Mouse (Mus musculus) CH12.LX (cell line): Measurements from ENCODE around the gene Capsl. TPM values are rescaled to one million over a fixed set of nuclear protein-coding genes. Genes with fewer than 3 reads are reported as not detected.

ENCODE experiments used
- DNase-seq: peaks from one replicate; pipeline ENCODE4 v3.0.0-alpha.2; 2013; ENCODE audit errors: extremely low read depth
- H3K27ac ChIP-seq: 2 replicates; pipeline ENCODE4 v1.5.1; 2012; ENCODE audit warnings: low read depth, mild to moderate bottlenecking, control low read depth, moderate library complexity; ENCODE audit not compliant: insufficient read depth
- H3K27me3 ChIP-seq: replicated peaks from 2 replicates; pipeline ENCODE3; 2012; ENCODE audit warnings: inconsistent platforms
- H3K36me3 ChIP-seq, 2 experiments: replicated peaks in 1 of 2; 2 replicates each; pipeline versions ENCODE3 to v1.6.1; 2012; ENCODE audit warnings: inconsistent platforms in 1 of 2, low read length in 1 of 2, mild to moderate bottlenecking in 1 of 2, mixed read lengths in 1 of 2, moderate library complexity in 1 of 2; ENCODE audit not compliant: control insufficient read depth in 1 of 2, insufficient read depth in 1 of 2
- H3K4me1 ChIP-seq, 2 experiments: 2 replicates each; pipeline ENCODE4 v1.6.1; 2012; ENCODE audit warnings: inconsistent platforms in 1 of 2, moderate library complexity in 1 of 2; ENCODE audit not compliant: insufficient read depth in 2 of 2, control insufficient read depth in 1 of 2
- H3K4me2 ChIP-seq: 2 replicates; pipeline ENCODE4 v1.6.1; 2012; ENCODE audit warnings: low read depth, mild to moderate bottlenecking, control low read depth; ENCODE audit not compliant: poor library complexity, insufficient read depth, severe bottlenecking
- H3K4me3 ChIP-seq, 3 experiments: fragments of 150-350 bp in 1 of 3; sonication (generic) in 1 of 3; replicated peaks in 1 of 3; 2 replicates each; pipeline versions ENCODE3 to v1.5.1; 2011 to 2012; ENCODE audit warnings: low read depth in 2 of 3, low read length in 2 of 3, mild to moderate bottlenecking in 2 of 3, moderate library complexity in 2 of 3, control low read depth in 1 of 3, improper control_type of control experiment in 1 of 3, inconsistent platforms in 1 of 3, mixed read lengths in 1 of 3; ENCODE audit not compliant: poor library complexity in 1 of 3
- H3K79me2 ChIP-seq: replicated peaks from 2 replicates; pipeline ENCODE4 v1.6.1; 2012; ENCODE audit warnings: mild to moderate bottlenecking, moderate library complexity; ENCODE audit not compliant: control insufficient read depth, poor library complexity, insufficient read depth, severe bottlenecking; ENCODE audit errors: extremely low read depth
- H3K9ac ChIP-seq: 2 replicates; pipeline ENCODE4 v1.6.1; 2012; ENCODE audit warnings: low read depth, mild to moderate bottlenecking, control low read depth, moderate library complexity; ENCODE audit not compliant: insufficient read depth
- H3K9me3 ChIP-seq: replicated peaks from 2 replicates; pipeline ENCODE3; 2012; ENCODE audit warnings: low read length, inconsistent platforms, mixed read lengths
- BHLHE40 ChIP-seq: IDR thresholded peaks from 2 replicates; pipeline ENCODE4 v1.6.1; 2011; ENCODE audit warnings: mild to moderate bottlenecking, low read depth, low read length, improper control_type of control experiment
- ELF1 ChIP-seq: IDR thresholded peaks from 2 replicates; pipeline ENCODE4 v1.6.1; 2014; ENCODE audit warnings: low read depth, mild to moderate bottlenecking, inconsistent platforms, low read length, improper control_type of control experiment
- EP300 ChIP-seq: IDR thresholded peaks from 2 replicates; pipeline ENCODE4 v1.6.1; 2011; ENCODE audit warnings: low read length, improper control_type of control experiment
- HCFC1 ChIP-seq: IDR thresholded peaks from 2 replicates; pipeline ENCODE4 v1.6.1; 2012; ENCODE audit warnings: low read depth, mild to moderate bottlenecking, inconsistent platforms, low read length, improper control_type of control experiment
- KAT2A ChIP-seq: IDR thresholded peaks from 2 replicates; pipeline ENCODE4 v1.6.1; 2012; ENCODE audit warnings: low read length, improper control_type of control experiment, inconsistent platforms; ENCODE audit not compliant: insufficient replicate concordance
- MAX ChIP-seq: IDR thresholded peaks from 2 replicates; pipeline ENCODE4 v1.6.1; 2011; ENCODE audit warnings: low read length, improper control_type of control experiment
- MYC ChIP-seq: IDR thresholded peaks from 2 replicates; pipeline ENCODE4 v1.6.1; 2011; ENCODE audit warnings: low read depth, mild to moderate bottlenecking, improper control_type of control experiment, low read length
- NELFE ChIP-seq: IDR thresholded peaks from 2 replicates; pipeline ENCODE4 v1.6.1; 2011; ENCODE audit warnings: low read depth, low read length, improper control_type of control experiment
- POLR2A ChIP-seq: IDR thresholded peaks from 2 replicates; pipeline ENCODE4 v1.6.1; 2011; ENCODE audit warnings: low read depth, mild to moderate bottlenecking, improper control_type of control experiment, low read length
- POLR2AphosphoS2 ChIP-seq: IDR thresholded peaks from 2 replicates; pipeline ENCODE4 v1.6.1; 2011; ENCODE audit warnings: low read depth, low read length, improper control_type of control experiment
- TBP ChIP-seq: conservative IDR thresholded peaks from 2 replicates; pipeline ENCODE4 v1.6.1; 2011; ENCODE audit warnings: low read depth, low read length, improper control_type of control experiment
- USF2 ChIP-seq: conservative IDR thresholded peaks from 2 replicates; pipeline ENCODE4 v1.6.1; 2011; ENCODE audit warnings: low read depth, low read length, improper control_type of control experiment
- ZC3H11A ChIP-seq: IDR thresholded peaks from 2 replicates; pipeline ENCODE4 v1.6.1; 2012; ENCODE audit warnings: low read depth, mild to moderate bottlenecking, inconsistent platforms, low read length, improper control_type of control experiment
- ZMIZ1 ChIP-seq: IDR thresholded peaks from 2 replicates; pipeline ENCODE4 v1.6.1; 2012; ENCODE audit warnings: low read depth, mild to moderate bottlenecking, inconsistent platforms, low read length, improper control_type of control experiment
- ZNF384 ChIP-seq: IDR thresholded peaks from 2 replicates; pipeline ENCODE4 v1.6.1; 2012; ENCODE audit warnings: low read depth, low read length, improper control_type of control experiment, inconsistent platforms
- dilution Hi-C: fragments of 300-500 bp; cut with MboI; formaldehyde crosslinking; loops from 2 replicates; pipeline ENCODE4 v1.14.3; 2020; ENCODE audit warnings: low sequenced_read_pairs; ENCODE audit not compliant: extremely low pct_unique_long_range_greater_than_20kb, extremely low pct_ligation_motif_present
- in situ Hi-C: fragments of 300-500 bp; cut with MboI; formaldehyde crosslinking; loops from 3 replicates; pipeline ENCODE4 v1.14.3; 2019; ENCODE audit warnings: low sequenced_read_pairs, low pct_ligation_motif_present, low pct_unique_long_range_greater_than_20kb, mixed read lengths
- polyA plus RNA-seq: library from polyadenylated mRNA; unstranded; fragments of >175 nt; gene quantifications from 2 replicates; pipeline ENCODE4 v1.2.1, GENCODE M21; 2012; ENCODE audit warnings: low read depth; ENCODE audit not compliant: insufficient read length
- total RNA-seq, 2 experiments: library from RNA; depleted of rRNA; stranded (reverse); fragments of 300-350 nt in 1 of 2; fragments of >200 nt in 1 of 2; gene quantifications; 2 replicates each; pipeline ENCODE4 v1.2.3; 2012 to 2014

Capsl gene
- total and polyA plus RNA-seq, 3 experiments, result 1.2 to 5.0 (median 1.6) TPM

- in situ Hi-C loops, result loop anchor here (25.0 kb wide), 1 partner anchor 98 kb away; no protein-coding TSS in a partner anchor
- no peak for DNase-seq
These were observed 28.2 kb downstream of the Capsl start for GRCm38 (mm10) chr15:9464039-9464438.

GRCm38 (mm10) chr15:9471053-9471685, 35.3 kb downstream of the Capsl start:
- TF ChIP-seq EP300 (no peak), TBP (no peak), HCFC1 (no peak), BHLHE40 (no peak), ZC3H11A (no peak), NELFE (no peak), POLR2AphosphoS2 (no peak), MAX (no peak), ELF1 (no peak), ZNF384 (no peak), POLR2A (no peak), ZMIZ1 (no peak), USF2 (no peak), MYC (no peak), KAT2A (no peak)
- no peaks in the 10 kb centered on the region for H3K9me3 ChIP-seq
- DNase-seq, result no peak
- H3K79me2 ChIP-seq, result no peaks in the 10 kb centered on the region
- peaks cover 0 to 5% of the 10 kb centered on the region in 2 experiments; a peak in 2 of 4 replicates for H3K4me1 ChIP-seq
- H3K27me3 ChIP-seq, result no peaks in the 10 kb centered on the region
- H3K4me2 ChIP-seq, result no peak overlapping the region
- in situ Hi-C loops, result loop anchor here (25.0 kb wide), 1 partner anchor 91 kb away; no protein-coding TSS in a partner anchor
- no peak overlapping the region for H3K9ac ChIP-seq
- no peaks in the 10 kb centered on the region for H3K36me3 ChIP-seq
- H3K27ac ChIP-seq, result no peak overlapping the region
- dilution Hi-C loops, result no loop called here
- no peak overlapping the region for H3K4me3 ChIP-seq

More at GRCm38 (mm10) chr15:9464039-9464438, 28.2 kb downstream of the Capsl start:
- H3K9me3 ChIP-seq, result no peaks in the 10 kb centered on the region
- no peak overlapping the region for H3K9ac ChIP-seq
- peaks cover 4 to 37% of the 10 kb centered on the region in 2 experiments; a peak in 3 of 4 replicates for H3K4me1 ChIP-seq
- TF ChIP-seq ZMIZ1 (no peak), ELF1 (no peak)
- H3K27ac ChIP-seq, result no peak overlapping the region
- no peak overlapping the region for H3K4me2 ChIP-seq
- no peaks in the 10 kb centered on the region for H3K79me2 ChIP-seq
- no peaks in the 10 kb centered on the region for H3K27me3 ChIP-seq
- no peaks in the 10 kb centered on the region for H3K36me3 ChIP-seq
- H3K4me3 ChIP-seq, result no peak overlapping the region
- dilution Hi-C loops, result no loop called here
